Mouse (Mus musculus) liver, embryonic 14.5 days (tissue): ENCODE data around the gene Pbx1.

Experiments used
- CTCF ChIP-seq: IDR thresholded peaks from 2 replicates; pipeline ENCODE4 v1.5.1; 2016; ENCODE audit warnings: antibody characterized with exemption, low read depth, control low read depth
- EP300 ChIP-seq: IDR thresholded peaks from 2 replicates; pipeline ENCODE4 v1.6.1; 2016; ENCODE audit warnings: antibody characterized with exemption, low read depth

DNA sequence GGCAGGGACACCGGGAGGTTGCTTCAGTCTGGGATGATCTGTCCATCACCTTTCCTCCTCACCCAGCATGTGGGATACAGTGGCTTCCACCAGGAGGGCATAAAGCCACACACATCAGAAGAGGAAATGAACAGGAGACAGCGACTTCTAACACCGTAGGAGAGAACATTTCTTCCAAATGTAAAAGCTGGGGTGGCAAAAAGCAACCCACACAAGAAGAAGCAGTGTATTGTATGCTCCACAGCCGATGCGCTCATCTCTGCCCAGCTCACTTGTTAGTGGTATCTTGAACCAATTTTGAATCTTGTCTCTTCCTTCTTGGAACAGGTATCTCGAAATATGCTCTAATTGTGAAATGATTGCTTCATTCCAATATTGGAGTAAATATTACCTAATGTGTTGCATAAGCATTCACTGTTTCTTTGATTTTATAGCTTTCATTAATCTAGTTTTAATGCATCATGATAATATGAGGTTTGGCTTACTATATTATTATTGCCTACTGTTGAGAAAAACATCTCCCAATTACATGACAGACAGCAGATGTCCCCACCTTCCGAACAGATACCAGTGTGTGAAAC, 95.7 kb downstream of the Pbx1 start:
- no peak for TF ChIP-seq CTCF
- TF ChIP-seq EP300, result no peak
